Mouse (Mus musculus) G1E (cell line): ENCODE measurements around the gene Col4a6.

Experiments used
- CTCF ChIP-seq: IDR thresholded peaks from 2 replicates; pipeline ENCODE4 v1.5.1; 2012; ENCODE audit warnings: low read depth, low read length, inconsistent platforms, mixed read lengths
- GATA1 ChIP-seq: IDR thresholded peaks from 2 replicates; pipeline ENCODE4 v1.6.1; 2012; ENCODE audit warnings: borderline replicate concordance, low read length, inconsistent platforms, mixed read lengths
- POLR2AphosphoS5 ChIP-seq: IDR thresholded peaks from 2 replicates; pipeline ENCODE4 v1.6.1; 2012; ENCODE audit warnings: low read depth, low read length, inconsistent platforms; ENCODE audit not compliant: insufficient replicate concordance

- TF ChIP-seq CTCF (no peak), GATA1 (no peak), POLR2AphosphoS5 (no peak)
Observed at GRCm38 (mm10) chrX:141198993-141199392, 274.9 kb downstream of the Col4a6 start.
